Mouse (Mus musculus) megakaryocyte, adult 5-6 weeks (primary cell): ENCODE data around the gene Nos1ap. TPM values are rescaled to one million over a fixed set of nuclear protein-coding genes. Genes with fewer than 3 reads are reported as not detected.

ENCODE experiments used
- ATAC-seq: 2 replicates; pipeline ENCODE4 v1.8.0; 2016; ENCODE audit warnings: mild to moderate bottlenecking, inconsistent platforms; ENCODE audit not compliant: poor library complexity, severe bottlenecking
- total RNA-seq, 2 experiments: library from RNA; stranded (forward) in 1 of 2; stranded (reverse) in 1 of 2; fragments of 153-499, 151-499 nt in 1 of 2; fragments of 221-1000, 200-1000 nt in 1 of 2; gene quantifications; 2 replicates each; pipeline versions ENCODE4 v1.2.3 to v1.2.4; 2015 to 2017

Nos1ap gene
- total RNA-seq, 2 experiments from 2014 or later: 3.0 to 11.6 TPM

DNA sequence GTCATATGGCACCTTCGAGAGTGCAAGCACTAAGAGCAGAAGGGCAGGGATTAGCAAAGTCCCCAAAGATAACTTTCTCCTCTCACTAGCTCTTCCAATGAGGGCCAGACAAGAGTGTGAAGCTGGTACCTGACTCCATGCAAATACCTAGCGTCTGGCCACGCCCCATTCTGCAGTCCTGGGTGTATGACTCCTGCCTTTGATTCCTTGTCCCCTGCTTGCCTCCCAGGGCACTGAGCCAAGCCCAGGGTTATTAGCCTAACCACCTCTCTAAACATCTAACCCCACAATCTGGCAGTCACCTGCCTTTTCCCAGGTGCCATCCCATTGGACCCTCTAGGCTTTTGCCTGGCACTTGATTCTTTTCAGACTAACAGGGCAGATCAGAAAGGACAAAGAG, 208.2 kb downstream of the Nos1ap start:
- ATAC-seq: no peak

DNA sequence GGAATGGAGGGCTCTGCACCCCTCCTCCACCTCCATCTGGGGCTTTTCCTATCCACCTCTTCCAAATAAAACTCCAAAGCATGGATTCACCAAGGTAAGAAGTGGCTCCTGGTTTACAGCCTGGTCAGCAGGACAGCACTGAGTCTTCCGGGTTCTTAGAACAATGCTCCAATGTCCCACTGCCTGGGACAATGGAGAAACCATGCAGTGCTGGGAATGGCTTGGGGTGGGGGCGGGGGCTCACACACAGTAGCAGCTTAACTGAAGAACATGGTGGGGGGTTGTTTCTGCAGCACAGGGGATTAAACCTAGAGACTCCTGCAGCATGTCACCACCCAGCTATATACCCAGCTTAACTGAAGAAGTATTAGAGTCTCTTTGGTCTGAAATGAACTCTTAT, 209.2 kb downstream of the Nos1ap start:
- ATAC-seq: no peak

DNA sequence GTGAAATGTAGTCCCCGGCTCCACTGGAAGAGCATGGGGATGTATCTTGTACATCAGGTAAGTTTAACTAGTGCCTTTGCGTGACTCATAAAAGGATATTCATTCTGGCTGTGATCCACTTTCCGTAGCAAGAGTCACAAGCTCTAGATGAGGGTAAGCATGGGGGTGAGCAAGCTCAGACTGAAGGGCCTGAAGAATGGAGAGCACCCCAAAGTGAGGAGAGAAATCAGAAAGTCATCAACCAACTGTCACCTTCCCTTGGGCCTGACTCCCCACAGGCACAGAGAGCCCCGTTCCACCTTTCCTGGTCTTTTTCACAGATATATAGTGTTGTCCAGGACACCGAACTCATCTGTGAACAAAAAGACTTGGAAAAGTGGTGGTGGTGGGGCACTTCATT, 213.9 kb downstream of the Nos1ap start:
- no peak for ATAC-seq

DNA sequence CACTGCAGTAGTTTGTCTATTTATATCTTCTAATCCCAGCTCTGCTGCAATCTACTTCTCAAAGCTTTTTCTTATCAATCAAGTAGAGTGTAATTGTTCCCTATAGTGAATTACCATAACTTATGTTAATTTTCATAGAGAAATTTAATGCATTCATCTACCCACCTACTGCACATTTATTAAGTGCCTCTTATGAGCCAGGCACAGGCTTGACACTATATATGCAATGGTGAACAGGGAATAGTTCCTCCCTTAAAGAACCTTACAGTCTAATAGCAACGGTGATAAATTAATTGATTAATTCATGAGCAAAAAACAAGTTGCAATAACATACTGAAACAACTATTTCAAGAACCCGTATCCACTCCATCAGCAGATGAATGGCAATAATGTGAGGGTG, 215.9 kb downstream of the Nos1ap start:
- no peak for ATAC-seq

DNA sequence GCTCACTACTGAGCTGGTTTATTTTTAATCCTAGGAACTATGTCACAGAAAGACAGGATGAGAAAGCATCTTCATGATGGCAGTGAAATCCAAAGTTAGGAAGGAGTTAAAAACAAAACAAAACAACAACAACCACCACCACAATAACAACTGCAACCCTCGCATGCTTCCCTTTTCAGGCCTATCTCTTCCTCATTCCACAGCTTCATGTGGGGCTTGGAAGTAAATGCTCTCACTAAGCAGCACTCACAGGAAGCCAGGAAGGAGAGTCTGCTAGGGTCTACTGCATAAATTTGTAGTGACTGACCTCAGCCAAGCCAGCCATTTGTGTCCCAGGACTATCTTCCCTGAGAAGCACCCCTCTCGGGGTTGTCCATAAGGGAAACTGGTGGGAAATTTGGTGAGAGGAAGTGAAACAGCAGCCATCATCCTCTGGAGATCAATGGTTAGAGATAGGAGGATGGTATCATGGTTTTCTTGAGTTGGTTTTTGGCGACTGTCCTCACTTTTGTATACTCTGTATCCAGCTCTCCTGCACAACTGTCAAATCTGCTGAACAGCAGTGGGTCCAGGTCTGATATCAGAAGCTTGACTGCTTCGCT, 218.4 kb downstream of the Nos1ap start:
- ATAC-seq: peak; percentile 52

DNA sequence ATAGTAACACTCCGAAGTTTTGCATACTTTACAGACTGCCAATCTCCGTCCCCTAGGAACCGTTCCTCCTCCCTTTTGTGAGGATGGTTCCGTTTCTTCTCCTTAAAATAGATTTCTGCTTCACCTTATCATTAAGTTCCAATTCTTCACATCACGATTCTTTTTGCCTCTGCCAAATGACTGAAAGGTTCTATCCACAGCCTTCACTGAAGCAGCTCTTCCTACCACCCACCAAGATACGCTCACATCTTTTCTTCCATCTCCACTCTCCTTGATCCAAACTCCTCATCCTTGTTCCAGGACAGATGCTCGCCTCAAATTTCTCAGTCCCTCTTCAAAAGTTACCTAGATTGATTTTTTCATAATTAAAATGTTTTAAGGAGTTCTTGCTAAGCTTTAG, 220.8 kb downstream of the Nos1ap start:
- ATAC-seq: no peak

DNA sequence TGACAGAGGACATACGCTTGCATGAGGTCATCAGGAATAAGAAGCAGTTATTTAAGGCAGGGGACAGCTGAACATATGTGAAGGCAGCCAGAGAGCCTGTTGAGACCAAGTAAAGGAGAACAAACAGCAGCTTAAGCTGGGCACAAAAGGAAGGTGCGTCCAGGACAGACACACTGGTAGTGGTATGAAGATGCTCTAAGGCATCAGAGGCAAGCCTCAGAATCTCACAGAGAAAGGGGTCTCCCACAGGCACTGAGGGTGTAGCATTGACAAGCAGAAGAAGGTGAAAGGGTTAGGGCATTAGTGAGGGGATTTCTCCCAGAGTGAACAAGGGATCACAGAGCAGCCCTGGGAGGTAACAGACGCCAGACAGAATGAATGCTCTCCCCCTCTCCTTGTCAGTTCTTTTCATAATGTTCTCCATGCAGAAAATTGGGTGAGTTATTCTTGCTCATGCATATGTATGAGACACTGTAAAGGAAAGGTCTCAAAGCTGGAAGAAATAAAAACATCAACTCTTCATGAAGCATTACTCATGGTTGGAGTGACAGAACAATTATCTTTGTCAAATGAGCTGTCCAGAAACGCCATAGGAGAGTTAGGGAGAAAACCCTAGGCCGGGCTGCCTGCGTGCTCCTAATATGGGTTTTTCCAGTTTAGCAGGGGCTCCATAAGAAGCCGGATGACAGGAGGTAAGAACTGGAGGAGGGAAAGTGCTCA, 222.5 kb downstream of the Nos1ap start:
- ATAC-seq: no peak

DNA sequence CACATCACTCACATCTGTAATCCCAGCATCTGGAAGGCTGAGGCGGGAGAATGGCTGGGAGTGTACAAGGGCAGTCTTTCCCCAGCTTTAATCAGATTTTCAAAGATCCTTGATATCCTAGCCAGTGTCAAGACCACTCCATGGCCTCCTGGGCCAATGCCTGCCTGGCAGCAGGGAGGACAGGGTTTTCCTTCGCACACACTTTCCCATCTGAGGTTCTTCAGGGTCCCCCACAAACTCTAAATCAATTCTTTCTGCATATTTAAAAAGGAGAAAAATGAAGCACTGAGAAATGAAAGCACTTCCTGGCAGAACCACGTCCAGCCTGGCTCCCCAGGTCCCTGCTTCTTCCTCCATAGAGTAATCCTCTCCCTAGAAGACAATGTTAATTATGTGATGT, 225.9 kb downstream of the Nos1ap start:
- ATAC-seq: no peak

DNA sequence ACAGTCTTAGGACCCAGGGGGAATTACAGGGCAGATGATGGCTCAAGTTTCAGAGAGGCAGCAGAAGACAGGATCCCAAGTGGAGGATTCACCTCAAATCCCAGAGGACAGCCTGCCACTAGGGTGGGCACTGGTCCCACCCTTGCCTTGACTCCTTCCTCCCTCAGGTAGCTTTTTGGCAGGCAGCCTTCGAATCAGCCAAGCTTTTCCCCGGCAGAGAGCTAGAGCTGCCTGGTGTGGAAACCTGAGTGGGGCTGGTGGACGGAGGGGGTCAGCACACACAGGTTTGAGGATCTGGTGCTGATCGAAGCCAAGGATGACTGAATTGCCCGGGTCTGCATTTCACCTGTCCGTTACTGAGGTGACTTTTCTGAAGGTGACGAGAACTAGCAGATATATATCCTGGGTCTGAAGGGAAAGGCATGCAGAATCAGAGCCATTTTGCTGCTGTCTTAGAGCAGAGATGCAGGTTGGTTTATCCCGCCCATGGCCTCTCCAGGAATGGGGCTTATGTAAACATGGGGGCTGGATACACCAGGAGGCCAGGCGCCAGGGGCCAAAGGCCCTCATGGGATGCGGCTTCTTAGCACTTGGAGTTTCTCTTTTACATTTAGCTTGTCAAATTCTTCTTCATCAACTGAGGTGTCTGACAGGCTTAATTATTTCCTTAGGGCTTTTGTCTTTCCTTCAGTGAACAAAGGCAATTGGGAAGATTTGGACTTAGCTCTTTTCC, 229.3 kb downstream of the Nos1ap start:
- ATAC-seq: no peak

DNA sequence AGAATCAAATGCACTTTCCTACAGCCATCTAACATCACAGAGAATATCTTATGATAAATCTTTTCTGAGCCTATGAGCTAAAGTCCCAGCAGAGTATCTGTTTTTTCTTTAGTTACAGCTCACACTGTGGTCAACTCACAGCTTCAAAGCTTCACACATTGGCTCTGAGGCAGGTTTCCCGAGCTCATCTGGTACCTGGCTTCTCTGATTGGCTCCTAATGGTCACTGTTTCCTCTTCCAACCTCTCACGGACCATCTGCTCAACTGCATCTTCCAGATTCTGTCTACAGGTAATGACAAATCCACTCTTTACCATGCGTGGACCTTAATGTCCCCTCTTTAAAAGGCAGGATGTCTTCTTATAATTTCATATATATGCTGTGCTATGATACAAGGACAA, 236.3 kb downstream of the Nos1ap start:
- ATAC-seq: 0 out of 2 replicates have a peak, but pooled peaks have one; percentile 24

DNA sequence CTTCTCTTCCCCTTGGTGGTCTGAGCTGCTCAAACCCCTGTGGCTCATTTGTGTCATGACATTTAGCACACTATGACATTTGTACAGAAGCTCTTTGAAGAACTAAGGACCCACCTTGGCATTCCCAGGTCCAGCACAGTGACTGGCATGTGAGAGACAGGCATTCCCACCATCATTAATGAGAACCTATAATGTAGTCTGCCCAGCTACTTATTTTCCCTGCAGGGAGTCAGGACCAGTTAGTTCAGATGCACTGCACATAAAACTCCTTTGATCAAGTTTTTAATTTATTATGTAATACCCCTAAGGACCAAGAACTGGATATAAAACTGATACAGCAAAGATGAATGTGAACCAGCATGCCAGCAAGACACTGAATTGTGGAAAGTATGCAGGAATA, 238.6 kb downstream of the Nos1ap start:
- ATAC-seq: no peak

DNA sequence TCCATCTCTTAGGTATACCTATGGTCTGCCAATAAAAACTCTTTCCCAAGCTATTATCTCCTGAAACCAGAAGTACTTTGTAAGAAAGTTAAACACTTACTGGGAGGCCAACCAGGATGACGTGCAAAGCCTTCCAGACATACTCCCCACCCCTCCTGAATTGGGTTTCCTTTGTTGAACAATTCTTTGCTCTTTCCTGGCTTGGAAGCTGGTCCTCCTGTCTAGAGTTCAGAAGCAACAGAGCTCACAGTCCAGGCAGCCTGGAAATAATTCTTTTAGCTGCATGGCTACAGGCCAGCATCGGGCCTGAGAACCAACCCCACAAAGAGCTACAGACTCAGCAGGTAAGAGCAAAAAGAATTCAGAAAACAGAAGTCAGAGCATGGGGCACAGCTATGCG, 243.4 kb downstream of the Nos1ap start:
- no peak for ATAC-seq

DNA sequence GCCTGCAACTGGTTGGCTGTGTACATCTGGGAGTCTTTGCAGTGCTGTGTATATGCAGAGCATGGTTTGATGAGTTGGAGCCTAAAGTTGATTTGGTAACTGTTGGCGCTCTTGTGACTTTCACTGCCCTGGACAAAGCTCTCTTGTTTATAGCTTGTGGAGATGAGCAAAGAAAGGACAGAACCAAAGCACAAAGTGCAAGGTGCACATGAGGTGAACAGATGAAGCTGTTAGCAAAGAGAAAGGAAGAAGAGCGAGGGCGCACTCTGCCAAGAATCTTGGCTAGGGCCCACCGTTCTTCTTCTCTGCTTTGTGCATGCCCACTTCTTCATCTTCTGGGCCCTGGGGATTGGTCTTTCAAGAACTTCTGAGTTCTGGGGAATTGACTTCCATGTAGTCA, 245.8 kb downstream of the Nos1ap start:
- no peak for ATAC-seq

DNA sequence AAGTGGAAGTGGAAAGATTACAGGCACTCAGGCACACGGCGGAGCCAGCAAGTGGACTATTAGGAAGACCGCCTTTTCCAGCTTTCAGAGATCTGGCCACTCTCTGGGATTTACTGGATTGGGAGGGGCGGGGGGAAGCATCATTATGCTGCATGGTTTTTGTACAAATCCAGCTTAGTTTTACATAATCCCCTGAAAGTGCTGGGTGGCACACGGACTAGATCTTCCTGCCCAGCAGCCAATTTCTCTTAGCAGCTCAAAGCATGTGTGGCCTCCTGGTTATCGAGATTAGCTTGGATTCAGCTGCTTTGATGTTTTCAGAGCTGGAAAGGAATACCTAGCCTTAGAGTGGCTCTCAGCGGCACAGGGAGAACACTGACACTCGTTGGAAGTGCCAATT, 246.6 kb downstream of the Nos1ap start:
- no peak for ATAC-seq

DNA sequence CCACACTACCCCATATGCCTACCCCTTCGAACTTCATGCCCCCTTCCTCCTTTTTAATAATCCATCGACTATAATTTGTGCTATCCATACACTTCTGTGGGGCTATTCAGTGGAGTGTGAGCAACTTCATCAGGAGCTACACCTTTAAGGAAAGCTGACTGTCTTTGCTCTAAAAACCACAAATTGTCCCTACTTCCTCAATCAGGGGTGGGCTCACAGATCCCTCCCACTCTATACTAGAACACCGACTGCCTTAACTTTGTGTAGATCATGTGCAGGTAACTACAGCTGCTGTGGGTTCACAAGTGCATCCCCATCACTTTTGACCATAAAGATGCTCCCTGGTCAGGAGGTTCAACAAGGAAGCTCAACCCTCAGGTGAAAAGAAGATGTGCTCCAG, 249.7 kb downstream of the Nos1ap start:
- no peak; the same call in 1 of the 2 replicates for ATAC-seq

DNA sequence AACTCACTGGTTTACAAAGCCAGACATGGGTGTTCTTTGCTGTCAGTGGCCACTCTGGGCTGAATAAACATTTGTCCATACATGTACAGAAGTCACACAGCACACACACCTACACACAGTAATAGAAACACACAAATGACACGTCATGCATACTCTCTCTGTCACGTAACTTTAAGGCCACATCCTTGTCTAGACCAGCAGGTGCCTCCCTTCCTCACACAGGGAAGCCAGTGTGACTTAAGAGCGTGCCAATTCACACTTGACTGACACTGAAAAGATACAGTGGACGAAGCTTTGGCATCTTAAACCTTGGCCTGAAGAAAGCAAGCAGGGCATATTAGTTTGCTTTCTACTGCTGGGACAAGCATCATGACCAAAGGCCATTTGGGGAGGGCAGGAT, 256.9 kb downstream of the Nos1ap start:
- ATAC-seq: no peak

DNA sequence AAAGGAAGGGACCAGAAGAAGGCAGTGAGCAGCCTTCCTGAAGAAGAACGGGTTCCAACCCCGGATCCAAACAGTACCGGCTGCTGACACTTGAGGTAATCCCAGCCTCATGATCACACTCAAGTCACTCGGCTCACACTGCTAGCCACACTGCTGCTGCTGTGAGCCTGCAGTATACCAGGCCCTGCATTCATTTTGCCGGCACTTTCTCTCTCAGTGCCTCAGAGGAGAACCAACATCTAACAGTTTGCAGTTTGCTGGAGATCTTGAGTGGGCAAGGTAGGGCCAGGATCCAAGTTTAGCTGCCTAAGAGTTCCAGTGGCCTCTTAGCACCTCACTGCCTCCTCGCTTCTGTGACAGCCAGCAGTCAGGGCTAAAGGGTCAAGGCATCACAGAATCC, 257.7 kb downstream of the Nos1ap start:
- no peak for ATAC-seq

DNA sequence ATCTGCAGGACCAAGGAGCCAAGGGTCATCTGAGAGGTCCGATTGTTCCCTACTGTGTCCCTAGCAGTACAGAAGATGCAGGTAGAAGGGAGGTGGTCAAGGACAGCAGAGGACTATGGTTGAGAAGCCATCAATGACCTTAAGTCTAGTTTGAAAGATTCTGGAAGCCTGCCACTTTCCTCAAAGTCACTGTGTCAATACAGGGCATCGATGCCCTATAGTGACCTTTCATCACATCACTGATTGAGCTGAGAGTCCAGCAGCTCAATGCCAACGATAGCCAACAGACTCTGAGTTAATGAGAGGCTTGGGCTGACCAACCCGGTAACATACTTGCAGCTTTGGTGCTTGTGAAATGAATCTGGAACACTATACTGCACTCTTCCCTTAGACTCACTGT, 264.4 kb downstream of the Nos1ap start:
- no peak for ATAC-seq

DNA sequence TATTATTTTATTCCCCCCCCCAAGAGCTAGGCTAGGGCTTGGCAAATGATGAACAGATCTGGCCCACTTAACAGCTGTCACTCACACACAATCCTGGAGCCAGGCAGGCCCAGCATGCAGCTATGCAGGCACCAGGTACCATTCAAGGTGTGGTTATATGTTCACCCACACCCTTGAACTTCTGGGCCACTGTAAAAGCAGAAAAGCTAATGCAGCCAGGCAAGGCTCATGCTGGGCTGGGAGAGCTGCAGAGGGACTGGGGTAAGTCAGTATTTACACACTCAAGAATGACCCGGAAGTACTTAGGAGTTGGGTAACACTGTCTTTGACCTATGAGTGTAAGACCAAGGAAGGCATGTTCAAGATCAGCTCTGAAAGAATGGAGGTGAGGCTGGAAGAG, 265.3 kb downstream of the Nos1ap start:
- ATAC-seq: no peak

DNA sequence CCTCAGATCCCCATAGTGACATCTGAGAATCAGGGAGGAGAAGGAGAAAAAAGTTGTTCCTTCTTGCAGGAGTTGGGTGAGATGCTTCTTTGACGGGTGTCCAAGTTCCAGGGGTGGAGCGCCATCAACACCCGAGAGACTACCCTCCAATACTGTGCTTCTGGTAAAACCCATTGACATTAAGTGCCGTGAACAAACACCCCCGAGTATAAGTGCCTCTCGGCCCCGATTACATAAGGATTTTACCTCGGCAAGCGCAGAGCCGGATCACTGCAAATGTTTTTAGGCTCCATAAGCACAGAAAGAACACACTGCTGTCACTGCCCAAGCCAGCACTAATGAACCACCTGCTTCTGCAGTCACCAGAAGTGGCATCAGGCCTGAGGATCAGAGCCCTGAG, 266.7 kb downstream of the Nos1ap start:
- ATAC-seq: no peak

DNA sequence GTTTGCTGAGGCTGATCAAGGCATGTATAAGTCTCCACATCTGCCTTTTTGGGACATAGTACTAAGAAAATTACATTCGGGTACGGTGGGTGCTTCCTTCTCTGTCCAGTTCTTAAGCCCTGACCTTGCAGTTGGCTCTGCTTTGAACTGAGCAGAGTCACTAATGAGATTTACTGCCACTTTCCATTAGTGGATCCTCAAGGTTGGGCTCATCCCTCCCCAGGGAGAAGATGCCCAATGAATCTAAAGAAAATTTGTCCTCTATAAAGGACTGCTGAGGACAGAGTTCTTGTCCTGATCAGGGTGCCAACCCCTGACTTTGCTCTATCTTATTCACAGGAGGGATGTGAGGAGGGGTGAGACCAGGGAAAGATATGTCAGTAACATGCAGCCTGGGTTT, 267.6 kb downstream of the Nos1ap start:
- ATAC-seq: no peak

DNA sequence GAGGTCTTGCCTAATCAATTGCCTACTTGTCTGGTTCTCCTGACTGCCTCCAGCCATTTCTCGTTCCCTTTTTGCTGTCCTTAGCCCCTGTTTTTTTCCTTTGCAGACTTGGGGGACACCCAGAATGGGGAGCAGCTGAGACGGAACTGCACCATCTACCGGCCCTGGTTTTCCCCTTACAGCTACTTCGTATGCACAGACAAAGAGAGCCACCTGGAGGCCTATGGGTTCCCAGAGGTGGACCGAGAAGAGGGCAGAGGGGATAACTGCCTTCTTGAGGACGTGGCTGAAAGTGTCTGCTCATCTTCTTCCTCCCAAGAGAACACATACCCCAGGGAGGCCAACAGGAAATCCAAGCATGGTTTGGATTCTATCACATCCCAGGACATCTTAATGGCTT, 278.2 kb downstream of the Nos1ap start:
- ATAC-seq: no peak
